Mouse (Mus musculus): Measurements from ENCODE around the gene Plvap. TPM values are rescaled to one million over a fixed set of nuclear protein-coding genes. Genes with fewer than 3 reads are reported as not detected.
"Not testable (repeated sequence)": the region's sequence is repeated elsewhere in the genome, so short reads cannot be mapped to it uniquely, and the experiment has no call there.

The Plvap gene
- polyA plus RNA-seq, 1 experiment = 25.6 TPM

- DNase-seq = no peak
- no peak for TF ChIP-seq CTCF (IDR thresholded peaks at IDR 0.05; ENCODE audit: borderline replicate concordance, insufficient read depth, low read depth, low read length)
- no peak for TF ChIP-seq POLR2A (IDR thresholded peaks at IDR 0.05; ENCODE audit: borderline replicate concordance, insufficient read depth, low read length)
- H3K27ac ChIP-seq (ENCODE audit: insufficient read depth, low read length) = no peak overlapping the region
- H3K27me3 ChIP-seq (ENCODE audit: control insufficient read depth, insufficient read depth, low read length) = no peaks in the 10 kb centered on the region; the same call in 1 of the 2 replicates
- H3K4me3 ChIP-seq (replicated peaks; ENCODE audit: insufficient read depth, low read depth, low read length) = no peak overlapping the region
- H3K4me1 ChIP-seq (ENCODE audit: control insufficient read depth, insufficient read depth, low read length) = no peaks in the 10 kb centered on the region
- 79% methylated on average over 5 of the region's 5 CpGs for WGBS
These were observed 24.1 kb upstream of the Plvap start for GRCm38 (mm10) chr8:71535663-71536062.

DNA sequence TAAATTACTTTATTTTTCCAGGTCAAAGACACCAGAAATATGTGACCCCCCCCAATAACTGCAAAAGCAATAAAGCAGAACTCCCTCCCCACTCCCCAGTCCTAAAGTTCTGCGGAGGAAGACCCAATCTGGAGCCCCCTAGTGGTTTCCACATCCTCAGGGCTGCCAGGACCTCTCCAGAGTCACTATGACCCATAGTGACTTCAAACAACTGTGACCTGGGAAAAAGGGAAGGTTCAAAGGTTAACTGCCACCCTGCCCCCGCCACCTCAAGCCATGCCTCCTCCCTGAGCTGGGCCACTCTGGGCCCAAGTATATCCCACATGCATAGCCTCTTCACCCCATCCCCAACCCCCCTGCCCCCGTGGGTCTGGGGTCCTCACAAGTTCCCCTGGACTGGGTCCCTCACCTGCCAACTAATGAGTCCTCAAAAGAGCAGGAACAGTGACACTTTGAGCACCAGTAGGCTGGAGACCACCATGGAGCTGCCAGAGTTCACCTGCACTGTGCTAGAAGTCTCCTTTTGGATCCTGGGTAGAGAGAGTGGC, 22.8 kb upstream of the Plvap start:
- H3K27me3 ChIP-seq (ENCODE audit: control insufficient read depth, insufficient read depth, low read length) = no peaks in the 10 kb centered on the region; the same call in 1 of the 2 replicates
- no peak for DNase-seq
- H3K27ac ChIP-seq (ENCODE audit: insufficient read depth, low read length) = no peak overlapping the region
- H3K4me3 ChIP-seq (replicated peaks; ENCODE audit: insufficient read depth, low read depth, low read length) = no peak overlapping the region
- TF ChIP-seq CTCF (IDR thresholded peaks at IDR 0.05; ENCODE audit: borderline replicate concordance, insufficient read depth, low read depth, low read length) = no peak
- no peak for TF ChIP-seq POLR2A (IDR thresholded peaks at IDR 0.05; ENCODE audit: borderline replicate concordance, insufficient read depth, low read length)
- 33% methylated on average over 3 of the region's 3 CpGs for WGBS
- H3K4me1 ChIP-seq (ENCODE audit: control insufficient read depth, insufficient read depth, low read length) = no peaks in the 10 kb centered on the region

DNA sequence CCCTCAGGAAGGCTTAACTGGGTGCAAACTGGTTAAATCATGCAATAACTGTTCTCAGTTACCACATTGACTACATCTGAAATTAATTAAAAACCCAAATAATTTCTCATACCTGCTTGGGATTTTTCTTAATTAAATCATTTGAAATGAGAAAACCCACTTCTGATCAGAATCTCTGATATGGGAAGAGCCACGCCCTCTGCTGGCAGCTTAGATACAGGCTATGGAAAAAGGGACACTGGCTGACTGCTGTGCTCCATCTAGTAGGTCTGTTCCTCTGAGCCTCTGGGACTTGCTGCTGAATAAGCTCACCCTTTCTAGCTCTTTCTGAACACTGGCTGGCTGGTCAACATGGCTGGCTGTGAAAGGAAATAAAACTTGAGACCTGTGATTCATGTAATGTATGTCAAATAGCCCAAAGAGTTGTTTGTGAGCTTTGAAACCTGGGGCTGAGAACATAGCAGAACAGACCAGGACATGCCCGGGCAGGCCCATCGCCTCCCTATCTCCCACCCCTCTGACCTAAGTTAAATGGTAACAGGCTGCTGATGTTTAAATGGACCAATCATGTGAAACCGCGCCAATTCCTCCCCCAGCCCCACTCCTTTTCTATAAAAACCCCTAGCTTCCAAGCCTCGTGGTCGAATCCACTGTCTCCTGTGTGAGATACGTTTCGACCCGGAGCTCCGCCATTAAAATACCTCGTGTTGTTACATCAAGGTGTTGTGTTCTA, 19.3 kb upstream of the Plvap start:
- not testable (repeated sequence) for H3K27me3 ChIP-seq (ENCODE audit: control insufficient read depth, insufficient read depth, low read length); H3K27ac ChIP-seq (ENCODE audit: insufficient read depth, low read length); H3K4me3 ChIP-seq (replicated peaks; ENCODE audit: insufficient read depth, low read depth, low read length); H3K4me1 ChIP-seq (ENCODE audit: control insufficient read depth, insufficient read depth, low read length)
- DNase-seq = peak; percentile 66 to 70
- peak; percentile 59 for TF ChIP-seq CTCF (IDR thresholded peaks at IDR 0.05; ENCODE audit: borderline replicate concordance, insufficient read depth, low read depth, low read length)
- WGBS = 71% methylated on average over 7 of the region's 12 CpGs

DNA sequence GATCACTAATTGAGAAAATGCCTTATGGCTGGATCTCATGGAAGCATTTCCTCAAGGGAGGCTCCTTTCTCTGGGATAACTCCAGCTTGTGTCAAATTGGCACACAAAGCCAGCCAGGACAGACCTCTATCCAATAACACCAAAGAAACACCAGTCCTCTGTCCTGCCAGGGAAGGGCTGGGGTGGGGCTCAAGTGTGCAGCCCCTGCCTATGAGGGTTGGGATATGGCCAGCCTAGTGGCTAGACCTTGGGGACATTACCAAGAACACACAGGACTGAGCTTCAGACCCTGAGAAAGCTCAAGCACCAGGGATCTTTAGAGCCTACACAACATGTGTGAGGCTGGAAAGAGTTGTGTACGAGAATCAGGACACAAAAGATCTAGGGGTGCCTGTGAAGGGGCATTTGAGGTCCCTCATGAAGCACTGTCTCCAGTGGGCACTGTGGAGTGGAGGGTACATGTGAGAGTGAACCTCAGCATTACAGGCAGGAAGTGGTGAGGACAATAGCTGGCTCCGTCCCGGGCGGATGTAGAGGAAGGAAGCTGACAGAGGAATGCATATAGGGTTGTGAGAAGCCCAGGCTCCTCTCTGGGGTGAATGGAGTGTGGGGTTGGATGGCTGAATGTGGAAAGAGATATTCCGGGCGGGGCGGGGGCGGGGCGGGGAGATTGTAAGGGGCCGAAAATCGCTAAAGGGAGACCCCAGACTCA, 17.0 kb upstream of the Plvap start:
- Histone ChIP-seq H3K27ac (ENCODE audit: insufficient read depth, low read length) (no peak overlapping the region), H3K4me1 (ENCODE audit: control insufficient read depth, insufficient read depth, low read length) (no peaks in the 10 kb centered on the region; the same call in 1 of the 2 replicates), H3K27me3 (ENCODE audit: control insufficient read depth, insufficient read depth, low read length) (peaks cover 8% of the 10 kb centered on the region; the same call in 1 of the 2 replicates), H3K4me3 (replicated peaks; ENCODE audit: insufficient read depth, low read depth, low read length) (no peak overlapping the region)
- 75% methylated on average over 11 of the region's 11 CpGs for WGBS
- TF ChIP-seq CTCF (IDR thresholded peaks at IDR 0.05; ENCODE audit: borderline replicate concordance, insufficient read depth, low read depth, low read length) (no peak), POLR2A (IDR thresholded peaks at IDR 0.05; ENCODE audit: borderline replicate concordance, insufficient read depth, low read length) (no peak)
- no peak for DNase-seq

DNA sequence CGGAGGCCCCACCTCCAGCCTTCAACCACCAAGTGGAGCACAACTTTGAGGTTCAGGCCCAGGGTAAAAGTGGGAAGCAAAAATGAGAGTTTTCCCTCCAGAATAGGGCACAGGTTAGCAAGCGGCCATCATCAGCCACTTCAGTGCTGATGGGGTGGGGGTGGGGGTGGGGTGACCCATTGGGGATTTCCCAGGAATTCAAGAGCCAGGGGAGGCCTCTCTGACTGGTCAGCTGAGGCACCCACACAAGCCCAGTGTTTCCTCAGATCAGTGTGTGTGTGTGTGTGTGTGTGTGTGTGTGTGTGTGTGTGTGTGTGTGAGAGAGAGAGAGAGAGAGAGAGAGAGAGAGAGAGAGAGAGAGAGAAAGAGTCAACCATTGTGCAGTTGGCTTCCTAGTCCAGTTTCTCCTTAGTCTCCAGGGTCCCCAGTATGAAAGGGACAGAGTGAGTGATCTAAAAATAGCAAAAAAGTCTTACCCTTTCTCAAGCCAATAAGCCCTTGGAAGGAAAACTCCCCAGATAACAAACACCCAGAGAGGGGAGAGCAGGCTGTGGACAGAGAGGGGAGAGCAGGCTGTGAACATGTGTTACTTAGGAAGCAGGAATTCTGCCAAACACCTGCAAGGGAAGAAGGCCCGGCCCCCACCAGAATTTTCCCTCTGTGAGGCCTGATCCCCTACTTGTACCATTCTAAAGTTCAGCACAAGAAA, 15.8 kb upstream of the Plvap start:
- no peak overlapping the region for H3K27ac ChIP-seq (ENCODE audit: insufficient read depth, low read length)
- WGBS = 65% methylated on average over 3 of the region's 3 CpGs
- DNase-seq = no peak
- TF ChIP-seq CTCF (IDR thresholded peaks at IDR 0.05; ENCODE audit: borderline replicate concordance, insufficient read depth, low read depth, low read length) (no peak), POLR2A (IDR thresholded peaks at IDR 0.05; ENCODE audit: borderline replicate concordance, insufficient read depth, low read length) (no peak)
- no peaks in the 10 kb centered on the region; the same call in 1 of the 2 replicates for H3K4me1 ChIP-seq (ENCODE audit: control insufficient read depth, insufficient read depth, low read length)
- no peak overlapping the region for H3K4me3 ChIP-seq (replicated peaks; ENCODE audit: insufficient read depth, low read depth, low read length)
- peaks cover 8% of the 10 kb centered on the region; the same call in 1 of the 2 replicates for H3K27me3 ChIP-seq (ENCODE audit: control insufficient read depth, insufficient read depth, low read length)

DNA sequence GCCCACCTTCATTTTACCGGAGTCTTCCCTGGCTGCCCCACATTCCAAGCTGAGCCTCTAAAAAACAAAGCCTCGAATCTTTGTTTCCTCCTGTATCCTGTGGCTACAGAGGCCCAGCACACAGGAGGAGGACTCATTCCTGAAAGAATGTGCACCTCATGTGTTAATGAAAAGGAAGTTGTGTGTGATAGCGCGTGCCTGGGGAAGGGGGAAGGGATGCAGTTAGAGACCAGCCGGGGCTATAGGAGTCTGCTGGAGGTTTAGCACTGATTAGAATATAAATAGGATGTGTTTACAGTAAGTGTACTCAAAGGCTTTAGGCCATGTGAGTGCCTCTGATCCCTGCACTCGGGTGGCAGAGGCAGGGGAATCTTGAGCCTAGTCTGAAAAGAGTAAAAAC, 14.7 kb upstream of the Plvap start:
- WGBS = 36% methylated on average over 6 of the region's 6 CpGs
- H3K27ac ChIP-seq (ENCODE audit: insufficient read depth, low read length) = no peak overlapping the region
- DNase-seq = no peak
- no peak overlapping the region for H3K4me3 ChIP-seq (replicated peaks; ENCODE audit: insufficient read depth, low read depth, low read length)
- H3K27me3 ChIP-seq (ENCODE audit: control insufficient read depth, insufficient read depth, low read length) = peaks cover 8% of the 10 kb centered on the region; the same call in 1 of the 2 replicates
- no peak for TF ChIP-seq CTCF (IDR thresholded peaks at IDR 0.05; ENCODE audit: borderline replicate concordance, insufficient read depth, low read depth, low read length)
- no peak for TF ChIP-seq POLR2A (IDR thresholded peaks at IDR 0.05; ENCODE audit: borderline replicate concordance, insufficient read depth, low read length)
- no peaks in the 10 kb centered on the region; the same call in 1 of the 2 replicates for H3K4me1 ChIP-seq (ENCODE audit: control insufficient read depth, insufficient read depth, low read length)

- no peak for DNase-seq
- Histone ChIP-seq H3K27ac (ENCODE audit: insufficient read depth, low read length) (no peak within 1 kb of the TSS), H3K27me3 (ENCODE audit: control insufficient read depth, insufficient read depth, low read length) (peaks cover 8% of the 10 kb centered on the region; the same call in 1 of the 2 replicates), H3K4me1 (ENCODE audit: control insufficient read depth, insufficient read depth, low read length) (no peaks in the 10 kb centered on the region; the same call in 1 of the 2 replicates), H3K4me3 (replicated peaks; ENCODE audit: insufficient read depth, low read depth, low read length) (no peak within 1 kb of the TSS)
- TF ChIP-seq CTCF (IDR thresholded peaks at IDR 0.05; ENCODE audit: borderline replicate concordance, insufficient read depth, low read depth, low read length) = no peak
- TF ChIP-seq POLR2A (IDR thresholded peaks at IDR 0.05; ENCODE audit: borderline replicate concordance, insufficient read depth, low read length) = no peak
- WGBS = 9% methylated on average over 46 of the region's 46 CpGs
These were observed 13.9 kb upstream of the Plvap start, which contains the start of gene Ccdc194 for GRCm38 (mm10) chr8:71525226-71526050. Ccdc194 (minus strand) TSS chr8:71525711.
